Mouse (Mus musculus): ENCODE measurements at regions not wholly inside any gene's neighbourhood (a gene's known extent, or its start where the extent isn't known, plus 50 kb on each side); places are given as distances from the start of the nearest gene placed in this dataset.
A peak's percentile ranks its signal among the peaks of the same experiment; 100 is the strongest.

GRCm38 (mm10) chr3:50830926-50831325 lies 387.5 kb upstream of the Slc7a11 start:
- 75% methylated on average over 9 of the region's 9 CpGs for WGBS
- no peaks in the 10 kb centered on the region for H3K4me1 ChIP-seq (ENCODE audit: control insufficient read depth, insufficient read depth, low read length)
- H3K9ac ChIP-seq (replicated peaks; ENCODE audit: low read depth, low read length), result no peak overlapping the region
- no peaks in the 10 kb centered on the region for H3K27me3 ChIP-seq (ENCODE audit: control insufficient read depth, insufficient read depth, low read length)
- H3K4me2 ChIP-seq (ENCODE audit: low read depth, low read length), result no peak overlapping the region
- ATAC-seq (ENCODE audit: low read depth), result no peak; the same call in 1 of the 2 replicates
- no peak overlapping the region for H3K4me3 ChIP-seq (ENCODE audit: low read depth, low read length)
- no peaks in the 10 kb centered on the region for H3K36me3 ChIP-seq (ENCODE audit: control insufficient read depth, insufficient read depth, low read length)
- no peak overlapping the region for H3K27ac ChIP-seq (ENCODE audit: low read depth, low read length)
- H3K9me3 ChIP-seq (ENCODE audit: control insufficient read depth, low read length), result no peaks in the 10 kb centered on the region

DNA sequence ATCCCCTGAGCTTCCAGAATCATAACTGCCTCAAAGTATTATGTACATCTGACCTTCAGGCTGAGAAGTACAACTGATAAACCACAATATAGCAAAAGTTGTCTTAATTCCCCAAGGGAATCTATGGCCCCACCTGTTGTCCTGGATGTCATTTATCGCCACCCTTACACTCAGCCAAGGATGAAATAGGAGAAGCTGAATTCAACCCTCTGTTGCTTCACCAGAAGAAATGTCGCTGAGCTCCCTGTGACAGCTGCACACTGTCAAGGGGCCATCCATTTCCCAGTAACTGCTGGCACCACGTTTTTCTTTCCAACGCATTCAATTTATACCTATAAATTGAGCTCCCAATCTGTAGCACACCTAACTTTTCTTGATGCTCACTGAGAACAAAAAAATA lies 382.0 kb upstream of the Noct start:
- Histone ChIP-seq H3K4me1 (ENCODE audit: control insufficient read depth, insufficient read depth, low read length) (no peaks in the 10 kb centered on the region), H3K4me2 (ENCODE audit: low read depth, low read length) (no peak overlapping the region), H3K36me3 (ENCODE audit: control insufficient read depth, insufficient read depth, low read length) (no peaks in the 10 kb centered on the region), H3K9me3 (ENCODE audit: control insufficient read depth, low read length) (no peaks in the 10 kb centered on the region), H3K27me3 (ENCODE audit: control insufficient read depth, insufficient read depth, low read length) (no peaks in the 10 kb centered on the region), H3K4me3 (ENCODE audit: low read depth, low read length) (no peak overlapping the region), H3K27ac (ENCODE audit: low read depth, low read length) (no peak overlapping the region), H3K9ac (replicated peaks; ENCODE audit: low read depth, low read length) (no peak overlapping the region)
- 68% methylated on average over 4 of the region's 4 CpGs for WGBS
- no peak for ATAC-seq (ENCODE audit: low read depth)

- H3K36me3 ChIP-seq (ENCODE audit: control insufficient read depth, insufficient read depth, low read length), result no peaks in the 10 kb centered on the region
- no peak overlapping the region for H3K27ac ChIP-seq (ENCODE audit: low read depth, low read length)
- H3K27me3 ChIP-seq (ENCODE audit: control insufficient read depth, insufficient read depth, low read length), result no peaks in the 10 kb centered on the region
- ATAC-seq (ENCODE audit: low read depth), result no peak
- H3K4me1 ChIP-seq (ENCODE audit: control insufficient read depth, insufficient read depth, low read length), result peaks cover 2% of the 10 kb centered on the region; the same call in 1 of the 2 replicates
- no peaks in the 10 kb centered on the region for H3K9me3 ChIP-seq (ENCODE audit: control insufficient read depth, low read length)
- H3K4me3 ChIP-seq (ENCODE audit: low read depth, low read length), result no peak overlapping the region
- WGBS, result 64% methylated on average over 8 of the region's 8 CpGs
- H3K9ac ChIP-seq (replicated peaks; ENCODE audit: low read depth, low read length), result no peak overlapping the region
- H3K4me2 ChIP-seq (ENCODE audit: low read depth, low read length), result no peak overlapping the region
Observed at GRCm38 (mm10) chr3:50844835-50845301, 379.4 kb upstream of the Noct start.

GRCm38 (mm10) chr3:50845311-50845710 lies 378.9 kb upstream of the Noct start:
- Histone ChIP-seq H3K9me3 (ENCODE audit: control insufficient read depth, low read length) (no peaks in the 10 kb centered on the region), H3K27ac (ENCODE audit: low read depth, low read length) (no peak overlapping the region), H3K4me1 (ENCODE audit: control insufficient read depth, insufficient read depth, low read length) (peaks cover 2% of the 10 kb centered on the region; the same call in 1 of the 2 replicates), H3K27me3 (ENCODE audit: control insufficient read depth, insufficient read depth, low read length) (no peaks in the 10 kb centered on the region), H3K9ac (replicated peaks; ENCODE audit: low read depth, low read length) (no peak overlapping the region), H3K4me3 (ENCODE audit: low read depth, low read length) (no peak overlapping the region), H3K36me3 (ENCODE audit: control insufficient read depth, insufficient read depth, low read length) (no peaks in the 10 kb centered on the region), H3K4me2 (ENCODE audit: low read depth, low read length) (no peak overlapping the region)
- ATAC-seq (ENCODE audit: low read depth), result no peak
- WGBS, result 36% methylated on average over 2 of the region's 2 CpGs

GRCm38 (mm10) chr3:50848528-50848927 lies 375.7 kb upstream of the Noct start:
- no peak for ATAC-seq (ENCODE audit: low read depth)
- Histone ChIP-seq H3K36me3 (ENCODE audit: control insufficient read depth, insufficient read depth, low read length) (no peaks in the 10 kb centered on the region), H3K9ac (replicated peaks; ENCODE audit: low read depth, low read length) (no peak overlapping the region), H3K4me1 (ENCODE audit: control insufficient read depth, insufficient read depth, low read length) (peaks cover 2% of the 10 kb centered on the region; the same call in 1 of the 2 replicates), H3K27me3 (ENCODE audit: control insufficient read depth, insufficient read depth, low read length) (no peaks in the 10 kb centered on the region), H3K4me3 (ENCODE audit: low read depth, low read length) (no peak overlapping the region), H3K4me2 (ENCODE audit: low read depth, low read length) (no peak overlapping the region), H3K9me3 (ENCODE audit: control insufficient read depth, low read length) (no peaks in the 10 kb centered on the region), H3K27ac (ENCODE audit: low read depth, low read length) (no peak overlapping the region)
- WGBS, result 63% methylated on average over 3 of the region's 3 CpGs

GRCm38 (mm10) chr3:50851083-50851637 lies 373.1 kb upstream of the Noct start:
- H3K9me3 ChIP-seq (ENCODE audit: control insufficient read depth, low read length), result no peaks in the 10 kb centered on the region
- H3K4me3 ChIP-seq (ENCODE audit: low read depth, low read length), result no peak overlapping the region
- WGBS, result 59% methylated on average over 5 of the region's 5 CpGs
- H3K36me3 ChIP-seq (ENCODE audit: control insufficient read depth, insufficient read depth, low read length), result no peaks in the 10 kb centered on the region
- H3K27ac ChIP-seq (ENCODE audit: low read depth, low read length), result no peak overlapping the region
- no peak overlapping the region for H3K9ac ChIP-seq (replicated peaks; ENCODE audit: low read depth, low read length)
- H3K4me2 ChIP-seq (ENCODE audit: low read depth, low read length), result no peak overlapping the region
- ATAC-seq (ENCODE audit: low read depth), result peak; percentile 75; the same call in 1 of the 2 replicates
- H3K4me1 ChIP-seq (ENCODE audit: control insufficient read depth, insufficient read depth, low read length), result peaks cover 2% of the 10 kb centered on the region; the same call in 1 of the 2 replicates
- no peaks in the 10 kb centered on the region for H3K27me3 ChIP-seq (ENCODE audit: control insufficient read depth, insufficient read depth, low read length)

- Histone ChIP-seq H3K36me3 (ENCODE audit: control insufficient read depth, insufficient read depth, low read length) (no peaks in the 10 kb centered on the region), H3K4me1 (ENCODE audit: control insufficient read depth, insufficient read depth, low read length) (no peaks in the 10 kb centered on the region), H3K9me3 (ENCODE audit: control insufficient read depth, low read length) (no peaks in the 10 kb centered on the region), H3K4me2 (ENCODE audit: low read depth, low read length) (no peak overlapping the region), H3K27ac (ENCODE audit: low read depth, low read length) (no peak overlapping the region), H3K9ac (replicated peaks; ENCODE audit: low read depth, low read length) (no peak overlapping the region), H3K27me3 (ENCODE audit: control insufficient read depth, insufficient read depth, low read length) (no peaks in the 10 kb centered on the region), H3K4me3 (ENCODE audit: low read depth, low read length) (no peak overlapping the region)
- ATAC-seq (ENCODE audit: low read depth), result no peak
- 97% methylated on average over 1 of the region's 1 CpGs for WGBS
Observed at GRCm38 (mm10) chr3:50867105-50867504, 357.1 kb upstream of the Noct start.

DNA sequence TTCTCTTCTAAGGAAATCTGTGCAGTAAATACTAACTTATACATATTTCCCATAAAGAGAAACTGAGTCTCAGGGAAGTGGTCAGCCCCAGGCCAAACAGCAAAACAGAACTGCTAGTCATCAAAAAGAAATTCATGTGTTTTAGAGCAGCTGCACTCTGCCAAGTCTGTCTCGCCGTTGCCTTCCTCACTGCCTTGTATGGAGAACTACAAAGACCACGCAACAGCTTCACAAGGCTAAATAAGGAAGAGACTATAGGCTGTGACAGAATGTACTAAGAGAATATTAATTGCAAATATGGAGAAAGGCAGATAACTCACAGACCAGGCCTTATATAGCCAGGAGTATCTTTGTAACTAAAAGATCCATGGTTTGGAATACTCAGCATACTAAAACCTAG lies 355.0 kb upstream of the Noct start:
- no peak overlapping the region for H3K4me3 ChIP-seq (ENCODE audit: low read depth, low read length)
- ATAC-seq (ENCODE audit: low read depth), result no peak
- WGBS, result 90% methylated on average over 3 of the region's 3 CpGs
- no peaks in the 10 kb centered on the region for H3K9me3 ChIP-seq (ENCODE audit: control insufficient read depth, low read length)
- H3K4me1 ChIP-seq (ENCODE audit: control insufficient read depth, insufficient read depth, low read length), result no peaks in the 10 kb centered on the region
- no peak overlapping the region for H3K9ac ChIP-seq (replicated peaks; ENCODE audit: low read depth, low read length)
- H3K36me3 ChIP-seq (ENCODE audit: control insufficient read depth, insufficient read depth, low read length), result no peaks in the 10 kb centered on the region
- no peak overlapping the region for H3K27ac ChIP-seq (ENCODE audit: low read depth, low read length)
- H3K27me3 ChIP-seq (ENCODE audit: control insufficient read depth, insufficient read depth, low read length), result no peaks in the 10 kb centered on the region
- H3K4me2 ChIP-seq (ENCODE audit: low read depth, low read length), result no peak overlapping the region

- H3K4me1 ChIP-seq (ENCODE audit: control insufficient read depth, insufficient read depth, low read length), result 0 out of 2 replicates have a peak, but pooled peaks cover 4% of the 10 kb centered on the region
- no peaks in the 10 kb centered on the region for H3K27me3 ChIP-seq (ENCODE audit: control insufficient read depth, insufficient read depth, low read length)
- H3K4me2 ChIP-seq (ENCODE audit: low read depth, low read length), result no peak overlapping the region
- 70% methylated on average over 4 of the region's 4 CpGs for WGBS
- no peak overlapping the region for H3K9ac ChIP-seq (replicated peaks; ENCODE audit: low read depth, low read length)
- no peak for ATAC-seq (ENCODE audit: low read depth)
- H3K27ac ChIP-seq (ENCODE audit: low read depth, low read length), result no peak overlapping the region
- no peaks in the 10 kb centered on the region for H3K36me3 ChIP-seq (ENCODE audit: control insufficient read depth, insufficient read depth, low read length)
- H3K9me3 ChIP-seq (ENCODE audit: control insufficient read depth, low read length), result no peaks in the 10 kb centered on the region
- no peak overlapping the region for H3K4me3 ChIP-seq (ENCODE audit: low read depth, low read length)
Observed at GRCm38 (mm10) chr3:50879050-50879449, 345.2 kb upstream of the Noct start.

Data from neural tube, embryonic 14.5 days (tissue).